Mouse (Mus musculus) cerebellum, adult 11-12 months (tissue): ENCODE measurements around the gene Theg.

Experiments used
- DNase-seq: peaks from one replicate; pipeline ENCODE4 v3.0.0; 2022

Theg gene

DNA sequence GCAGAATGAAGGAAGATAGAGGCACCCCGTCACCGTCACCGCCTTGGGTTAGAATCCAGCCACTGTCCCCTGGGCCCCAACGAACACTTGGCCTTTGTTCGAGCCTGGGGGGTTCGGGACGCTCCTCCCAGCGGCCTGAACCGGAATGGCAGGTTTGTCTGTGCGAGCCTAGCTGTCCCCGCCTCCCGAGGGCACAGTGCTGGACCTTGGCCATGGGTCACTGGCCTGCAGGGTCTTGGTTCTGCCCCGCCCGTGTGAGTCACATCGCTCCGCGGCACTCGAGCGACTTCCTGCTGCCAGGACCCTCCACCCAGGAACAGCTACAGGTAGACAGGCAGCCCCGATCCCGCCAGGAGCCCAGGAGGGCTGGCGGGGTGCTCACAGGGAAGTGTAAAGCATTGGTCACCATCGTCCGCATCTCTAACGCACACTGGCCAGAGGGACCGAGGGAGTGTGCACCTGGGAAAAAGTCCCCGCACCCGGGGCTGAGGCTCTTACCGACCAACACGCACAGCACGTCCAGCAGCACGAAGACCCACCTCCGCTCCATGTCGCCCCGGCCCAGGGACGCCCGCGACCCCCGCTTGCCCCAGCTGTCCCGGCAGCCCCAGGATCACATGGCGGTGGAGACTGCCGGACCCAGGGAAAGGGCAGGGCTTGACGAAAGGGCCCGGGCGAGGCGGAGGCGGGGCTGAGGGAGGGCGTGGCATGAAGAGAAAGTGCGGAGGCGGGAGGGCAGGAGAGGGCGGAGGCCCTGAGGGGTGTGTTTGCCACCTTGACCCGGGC is 53.8 kb downstream of the Theg start, which contains the start of gene Plpp2:
Gene Plpp2, minus strand, starts transcription at position 671 of the 786 bp plus-strand sequence.
- peak; percentile 70 for DNase-seq

DNA sequence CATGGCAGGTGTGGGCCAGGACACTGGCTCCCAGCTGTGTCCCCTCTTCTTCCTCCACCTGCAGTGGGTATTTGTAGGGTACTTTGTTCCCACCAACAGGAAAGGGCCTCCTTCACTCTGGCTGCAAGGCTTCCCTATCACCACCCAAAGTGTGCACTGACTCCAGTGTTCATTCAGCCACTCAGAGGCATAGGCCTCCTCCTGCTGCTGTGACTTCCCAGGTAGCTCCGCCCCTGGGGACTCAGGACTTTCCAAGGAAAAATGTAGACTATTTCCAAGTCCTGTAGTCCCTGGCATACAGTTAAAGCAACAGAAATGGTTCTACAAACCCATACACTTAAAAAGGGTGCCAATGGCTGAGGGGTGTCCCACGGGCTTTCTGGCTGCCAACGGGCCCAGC is 54.5 kb downstream of the Theg start:
- peak; percentile 19 for DNase-seq

DNA sequence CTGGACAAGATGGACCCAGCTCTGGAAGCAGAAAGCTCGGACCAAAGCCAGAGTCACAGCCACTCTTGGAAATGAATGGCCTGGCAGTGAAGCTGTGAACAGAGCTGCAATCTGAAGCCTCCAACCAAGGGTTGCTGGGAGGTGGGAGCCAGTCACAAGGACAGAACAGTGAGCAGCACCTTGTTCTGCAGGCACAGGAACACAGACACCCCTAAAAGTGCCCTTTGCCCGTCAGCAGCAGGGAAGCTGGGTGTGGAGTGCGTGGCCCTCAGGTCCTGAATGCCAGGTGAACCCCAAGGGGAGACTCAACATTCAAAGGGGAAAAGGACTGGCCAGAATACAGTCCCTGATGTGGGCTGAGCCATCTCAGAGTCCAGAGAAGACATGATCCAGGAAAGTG is 55.5 kb downstream of the Theg start:
- DNase-seq = peak; percentile 6

DNA sequence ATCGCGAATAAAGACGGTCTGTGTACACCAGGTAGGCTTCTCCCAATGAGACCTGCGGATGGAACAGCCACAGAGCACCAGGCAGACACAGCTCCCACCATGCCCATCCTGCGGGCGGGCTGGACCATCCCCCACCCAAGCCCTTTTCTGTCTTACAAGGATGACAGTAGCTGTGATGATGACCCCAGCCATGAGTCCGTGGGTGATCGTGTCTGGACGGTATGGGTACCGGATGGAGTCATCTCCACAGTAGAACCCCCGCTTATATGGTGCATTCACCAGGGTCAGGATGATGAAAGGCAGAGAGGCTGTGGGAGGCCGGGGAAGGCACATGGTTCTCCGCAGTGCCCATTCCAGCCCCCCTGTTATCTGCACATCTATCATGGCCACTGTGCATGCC is 56.4 kb downstream of the Theg start:
- no peak for DNase-seq

DNA sequence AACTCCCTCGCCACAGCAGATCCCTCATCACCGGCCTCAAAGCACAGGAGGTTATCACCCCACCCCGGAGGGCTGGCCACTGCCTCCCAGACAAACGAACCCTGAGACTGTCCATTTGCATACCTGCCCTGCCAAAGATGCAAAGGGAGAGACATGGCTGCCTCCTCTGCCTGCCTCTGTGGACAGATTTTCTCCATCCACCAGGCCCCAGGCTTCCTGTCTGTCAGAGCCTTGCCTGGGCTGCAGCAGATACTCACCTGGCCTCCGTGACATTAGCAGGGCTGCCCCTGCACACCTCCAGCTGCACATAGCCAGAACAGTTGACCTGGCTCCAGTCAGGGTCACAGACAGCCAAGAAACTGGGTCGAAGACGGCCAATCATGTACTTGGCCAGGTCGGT is 56.9 kb downstream of the Theg start:
- no peak for DNase-seq

DNA sequence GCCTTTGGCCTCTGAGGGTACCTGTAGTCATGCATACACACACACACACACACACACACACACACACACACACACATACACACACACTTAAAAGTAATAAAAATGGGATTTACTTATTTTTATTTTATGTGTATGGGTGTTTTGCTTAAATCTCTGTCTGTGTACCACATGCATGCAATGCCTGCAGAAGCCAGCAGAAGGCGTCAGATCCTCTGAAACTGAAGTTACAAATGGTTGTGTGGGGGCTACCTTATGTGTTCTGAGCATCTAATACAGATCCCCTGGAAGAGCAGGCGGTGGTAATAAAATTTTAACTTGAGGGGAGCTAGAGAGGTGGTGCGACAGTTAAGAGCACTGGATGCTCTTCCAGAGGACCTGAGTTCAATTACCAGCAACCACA is 59.0 kb downstream of the Theg start:
- no peak for DNase-seq

- no peak for DNase-seq
Observed at GRCm38 (mm10) chr10:79527453-79527845, 59.7 kb downstream of the Theg start.

DNA sequence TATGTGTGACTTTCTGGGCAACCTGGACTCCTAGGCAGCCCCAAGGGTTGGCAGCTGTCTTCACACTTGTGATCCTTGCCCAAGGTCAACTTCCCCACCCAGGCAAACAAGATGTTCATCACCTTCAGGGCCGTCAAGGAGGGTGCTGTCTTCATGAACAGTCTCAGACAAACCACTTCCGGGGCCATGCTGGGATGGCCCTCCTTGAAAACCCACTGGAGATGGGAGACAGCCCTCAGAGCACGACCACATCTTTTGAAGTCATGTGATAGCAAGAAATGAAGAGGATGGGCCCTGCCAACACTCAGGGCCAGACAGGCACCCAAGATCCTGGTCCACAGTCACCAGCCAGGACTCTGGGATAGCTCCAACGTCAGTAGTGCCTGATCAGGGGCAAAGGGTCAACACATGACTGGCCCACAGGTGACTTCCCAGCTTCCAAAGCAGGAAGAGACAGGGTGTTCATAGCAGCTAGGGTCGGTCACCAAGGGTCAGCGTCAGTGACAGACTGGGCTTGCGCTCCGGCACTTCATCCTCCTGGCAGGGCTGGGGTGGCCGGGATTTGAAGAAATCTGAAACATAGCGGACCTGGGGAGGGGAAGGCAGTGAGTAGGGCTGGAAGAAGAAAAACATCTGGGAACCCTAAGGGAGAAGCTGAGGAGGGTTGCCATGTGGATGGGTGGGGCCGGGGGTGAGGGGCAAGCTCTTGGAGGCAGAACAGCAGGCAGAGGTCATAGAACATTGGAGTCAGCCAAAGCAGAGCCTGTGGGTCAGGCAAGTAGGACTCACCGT is 60.3 kb downstream of the Theg start:
- DNase-seq = no peak
